Mouse (Mus musculus): ENCODE data around the gene Otud5. TPM values are rescaled to one million over a fixed set of nuclear protein-coding genes. Genes with fewer than 3 reads are reported as not detected.
A peak's percentile ranks its signal among the peaks of the same experiment; 100 is the strongest.
"Not testable (repeated sequence)": the region's sequence is repeated elsewhere in the genome, so short reads cannot be mapped to it uniquely, and the experiment has no call there.

Otud5 gene
- polyA plus RNA-seq, 1 experiment from 2014 or later: 36.9 TPM

DNA sequence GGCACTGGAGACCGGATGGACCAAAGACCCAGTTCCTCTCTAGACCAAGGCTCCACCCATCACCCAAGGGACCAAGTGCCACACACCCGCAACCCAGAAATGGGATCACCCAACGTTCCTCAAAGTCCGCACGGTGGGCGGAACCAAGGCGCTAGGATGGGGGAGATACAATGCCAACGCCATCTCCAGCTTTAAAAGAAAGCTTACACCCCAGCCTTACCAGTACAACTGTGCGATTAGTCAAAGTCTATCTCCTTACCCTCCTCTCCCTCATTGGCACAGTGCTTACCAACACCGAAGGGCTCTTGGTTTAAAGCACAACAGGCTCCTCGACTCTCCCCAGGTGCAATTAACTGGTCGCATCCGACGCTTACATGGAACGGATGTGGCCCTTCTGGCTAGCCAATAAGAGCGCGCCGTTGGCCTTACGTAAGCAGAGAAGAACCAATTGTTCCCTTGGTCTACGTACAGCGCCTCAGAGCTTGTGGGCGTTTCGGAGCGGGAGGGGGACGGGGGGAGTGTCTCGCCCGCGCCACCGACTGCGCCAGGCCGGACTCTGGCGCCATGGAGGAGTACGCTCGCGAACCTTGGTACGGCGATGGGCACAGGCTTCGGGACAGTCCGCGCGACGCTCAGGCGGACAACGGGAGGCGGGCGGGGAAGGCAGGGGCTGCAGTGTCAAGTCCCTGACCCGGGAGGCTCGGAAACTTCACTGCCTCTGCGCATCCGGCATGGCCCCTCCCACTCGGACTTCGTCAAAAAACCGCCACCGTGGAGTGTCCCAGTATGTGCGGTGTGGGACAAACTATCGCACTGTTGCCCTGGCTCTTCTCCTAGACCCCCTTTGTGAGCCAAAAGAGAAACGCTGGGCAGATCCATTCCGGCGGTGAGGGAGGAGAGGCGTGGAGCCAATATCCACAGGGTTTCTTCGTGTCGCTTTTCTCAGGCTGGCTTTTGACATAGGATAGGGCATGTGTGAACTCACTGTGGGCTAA is 58.0 kb downstream of the Otud5 start, which contains the start of the genes Pqbp1 and Timm17b:
Gene Pqbp1 (minus strand): TSS at position 390 of the 995 bp plus-strand sequence.
Gene Timm17b (plus strand): TSS at position 478 of the 995 bp plus-strand sequence.
- no peaks in the 10 kb centered on the region for H3K27me3 ChIP-seq (replicated peaks; ENCODE audit: control insufficient read depth, insufficient read depth, low read length)
- peak within 1 kb of the TSS; percentile 65 for H3K9ac ChIP-seq (ENCODE audit: low read length)
- peak within 1 kb of the TSS; percentile 52 for H3K4me3 ChIP-seq (ENCODE audit: low read depth, low read length)
- no peaks in the 10 kb centered on the region for H3K4me1 ChIP-seq (ENCODE audit: control insufficient read depth, insufficient read depth, low read length)
- ATAC-seq (peak; percentile 99), DNase-seq (ENCODE audit: low spot score) (peak; percentile 97)
- WGBS: 29% methylated on average over 62 of the region's 62 CpGs
- H3K36me3 ChIP-seq (ENCODE audit: control insufficient read depth, insufficient read depth, low read length): peaks cover 21% of the 10 kb centered on the region
- H3K9me3 ChIP-seq (replicated peaks; ENCODE audit: control insufficient read depth, low read length): no peaks in the 10 kb centered on the region
- peak within 1 kb of the TSS; percentile 56 for H3K4me2 ChIP-seq (ENCODE audit: low read length)
- H3K27ac ChIP-seq (ENCODE audit: low read depth, low read length): peak within 1 kb of the TSS; percentile 76

DNA sequence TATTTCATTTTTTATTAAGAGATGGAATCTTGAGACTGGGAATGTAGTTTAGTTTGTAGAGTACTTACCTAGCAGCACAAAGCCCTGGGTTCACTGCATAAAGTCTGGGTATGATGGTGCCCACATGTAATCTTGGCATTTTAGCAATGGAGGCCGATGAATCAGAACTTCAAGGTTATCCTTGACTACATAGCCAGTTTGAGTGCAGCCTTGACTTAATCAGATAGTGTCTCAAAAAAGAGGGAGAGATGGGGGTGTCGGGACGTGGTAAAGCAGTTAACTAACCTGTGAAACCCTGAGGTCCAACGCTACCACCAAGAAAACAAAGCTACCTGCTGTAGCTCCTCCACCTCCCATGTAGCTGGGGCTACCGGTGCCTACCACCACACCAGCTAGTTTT is 63.3 kb downstream of the Otud5 start:
- 95% methylated on average over 5 of the region's 5 CpGs for WGBS
- Histone ChIP-seq H3K9ac (ENCODE audit: low read length) (no peak overlapping the region), H3K4me2 (ENCODE audit: low read length) (no peak overlapping the region), H3K9me3 (replicated peaks; ENCODE audit: control insufficient read depth, low read length) (no peaks in the 10 kb centered on the region), H3K4me3 (ENCODE audit: low read depth, low read length) (no peak overlapping the region), H3K36me3 (ENCODE audit: control insufficient read depth, insufficient read depth, low read length) (0 out of 2 replicates have a peak, but pooled peaks cover 11% of the 10 kb centered on the region), H3K27me3 (replicated peaks; ENCODE audit: control insufficient read depth, insufficient read depth, low read length) (no peaks in the 10 kb centered on the region), H3K4me1 (ENCODE audit: control insufficient read depth, insufficient read depth, low read length) (no peaks in the 10 kb centered on the region), H3K27ac (ENCODE audit: low read depth, low read length) (no peak overlapping the region)
- DNase-seq (ENCODE audit: low spot score) (no peak), ATAC-seq (no peak)

GRCm38 (mm10) chrX:7907735-7908134 is 66.6 kb downstream of the Otud5 start, which contains the start of gene Gm10491:
Gm10491 (minus strand) TSS chrX:7907835.
- H3K36me3 ChIP-seq (ENCODE audit: control insufficient read depth, insufficient read depth, low read length): 0 out of 2 replicates have a peak, but pooled peaks cover 11% of the 10 kb centered on the region
- ATAC-seq (no peak), DNase-seq (ENCODE audit: low spot score) (no peak)
- no peak within 1 kb of the TSS for H3K4me3 ChIP-seq (ENCODE audit: low read depth, low read length)
- H3K4me1 ChIP-seq (ENCODE audit: control insufficient read depth, insufficient read depth, low read length): no peaks in the 10 kb centered on the region
- WGBS: 80% methylated on average over 5 of the region's 5 CpGs
- no peaks in the 10 kb centered on the region for H3K9me3 ChIP-seq (replicated peaks; ENCODE audit: control insufficient read depth, low read length)
- no peak within 1 kb of the TSS for H3K4me2 ChIP-seq (ENCODE audit: low read length)
- no peak within 1 kb of the TSS for H3K27ac ChIP-seq (ENCODE audit: low read depth, low read length)
- no peak within 1 kb of the TSS for H3K9ac ChIP-seq (ENCODE audit: low read length)
- no peaks in the 10 kb centered on the region for H3K27me3 ChIP-seq (replicated peaks; ENCODE audit: control insufficient read depth, insufficient read depth, low read length)

- not testable (repeated sequence) for H3K4me3 ChIP-seq (ENCODE audit: low read depth, low read length); H3K9ac ChIP-seq (ENCODE audit: low read length); DNase-seq (ENCODE audit: low spot score); H3K36me3 ChIP-seq (ENCODE audit: control insufficient read depth, insufficient read depth, low read length); H3K9me3 ChIP-seq (replicated peaks; ENCODE audit: control insufficient read depth, low read length); H3K27ac ChIP-seq (ENCODE audit: low read depth, low read length); ATAC-seq; H3K4me1 ChIP-seq (ENCODE audit: control insufficient read depth, insufficient read depth, low read length); H3K27me3 ChIP-seq (replicated peaks; ENCODE audit: control insufficient read depth, insufficient read depth, low read length); H3K4me2 ChIP-seq (ENCODE audit: low read length)
- WGBS: 85% methylated on average over 4 of the region's 4 CpGs
Observed at GRCm38 (mm10) chrX:7909242-7909641, 68.1 kb downstream of the Otud5 start, which contains the start of gene Gm10490. Gm10490 (plus strand) TSS chrX:7909542.

DNA sequence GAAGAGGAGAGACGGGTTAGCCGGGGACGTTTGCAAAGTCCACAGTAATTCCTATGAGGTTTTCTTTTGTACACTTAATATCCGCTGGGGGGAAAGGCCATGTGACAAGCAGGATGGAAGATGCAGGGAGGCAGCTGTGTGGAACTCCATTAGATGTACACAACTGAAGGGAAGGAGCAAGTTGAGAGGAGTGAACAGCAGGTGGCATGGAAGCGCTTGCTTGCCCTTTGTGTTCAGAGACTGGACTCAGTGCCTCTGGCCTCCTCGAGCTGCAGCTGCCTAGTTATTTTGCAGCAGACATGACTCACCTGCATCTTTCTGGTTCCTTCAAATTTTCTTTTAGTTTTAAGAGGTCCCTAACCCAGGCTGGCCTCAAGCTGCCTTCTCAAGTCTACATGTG is 69.3 kb downstream of the Otud5 start:
- Histone ChIP-seq H3K27me3 (replicated peaks; ENCODE audit: control insufficient read depth, insufficient read depth, low read length) (no peaks in the 10 kb centered on the region), H3K9ac (ENCODE audit: low read length) (no peak overlapping the region), H3K27ac (ENCODE audit: low read depth, low read length) (no peak overlapping the region), H3K4me1 (ENCODE audit: control insufficient read depth, insufficient read depth, low read length) (no peaks in the 10 kb centered on the region), H3K4me2 (ENCODE audit: low read length) (no peak overlapping the region), H3K36me3 (ENCODE audit: control insufficient read depth, insufficient read depth, low read length) (0 out of 2 replicates have a peak, but pooled peaks cover 5% of the 10 kb centered on the region), H3K4me3 (ENCODE audit: low read depth, low read length) (no peak overlapping the region), H3K9me3 (replicated peaks; ENCODE audit: control insufficient read depth, low read length) (no peaks in the 10 kb centered on the region)
- ATAC-seq (no peak), DNase-seq (ENCODE audit: low spot score) (peak; percentile 11)
- 48% methylated on average over 6 of the region's 6 CpGs for WGBS

DNA sequence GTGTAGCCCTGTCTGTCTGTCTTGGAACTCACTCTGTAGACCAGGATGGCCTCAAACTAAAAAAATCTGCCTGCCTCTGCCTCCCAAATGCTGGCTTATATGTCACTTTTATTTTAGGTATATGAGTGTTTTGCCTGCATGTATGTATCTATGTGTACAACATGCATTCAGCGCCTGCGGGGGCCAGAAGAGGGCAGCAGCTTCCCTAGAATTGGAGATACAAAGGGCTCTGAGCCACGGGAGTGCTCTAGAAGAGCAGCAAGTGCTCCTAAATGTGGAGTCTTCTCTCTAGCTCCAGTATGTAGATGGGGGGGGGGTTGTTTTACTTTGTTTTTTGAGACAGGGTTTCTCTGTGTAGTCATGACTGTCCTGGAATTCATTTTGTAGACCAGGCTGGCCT is 74.5 kb downstream of the Otud5 start:
- H3K4me1 ChIP-seq (ENCODE audit: control insufficient read depth, insufficient read depth, low read length); H3K27me3 ChIP-seq (replicated peaks; ENCODE audit: control insufficient read depth, insufficient read depth, low read length); H3K9ac ChIP-seq (ENCODE audit: low read length); H3K9me3 ChIP-seq (replicated peaks; ENCODE audit: control insufficient read depth, low read length); H3K36me3 ChIP-seq (ENCODE audit: control insufficient read depth, insufficient read depth, low read length); H3K4me3 ChIP-seq (ENCODE audit: low read depth, low read length); H3K27ac ChIP-seq (ENCODE audit: low read depth, low read length); H3K4me2 ChIP-seq (ENCODE audit: low read length); ATAC-seq: not testable (repeated sequence)
- 28% methylated on average over 3 of the region's 3 CpGs for WGBS
- DNase-seq (ENCODE audit: low spot score): peak; percentile 14

DNA sequence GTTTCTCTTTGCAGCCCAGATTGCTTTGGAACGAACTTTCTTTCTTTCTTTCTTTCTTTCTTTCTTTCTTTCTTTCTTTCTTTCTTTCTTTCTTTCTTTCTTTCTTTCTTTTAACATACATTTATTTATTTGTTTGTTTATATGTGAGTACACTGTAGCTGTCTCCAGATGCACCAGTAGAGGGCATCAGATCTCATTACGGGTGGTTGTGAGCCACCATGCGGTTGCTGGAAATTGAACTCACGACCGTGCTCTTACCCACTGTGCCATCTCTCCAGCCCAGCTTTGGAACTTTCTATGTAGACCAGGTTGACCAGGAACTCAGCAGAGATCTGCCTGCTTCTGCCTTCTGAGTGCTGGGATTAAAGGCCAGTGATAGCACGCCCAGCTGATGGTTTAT is 76.8 kb downstream of the Otud5 start:
- ATAC-seq; H3K9ac ChIP-seq (ENCODE audit: low read length); H3K27ac ChIP-seq (ENCODE audit: low read depth, low read length); DNase-seq (ENCODE audit: low spot score); H3K36me3 ChIP-seq (ENCODE audit: control insufficient read depth, insufficient read depth, low read length); H3K27me3 ChIP-seq (replicated peaks; ENCODE audit: control insufficient read depth, insufficient read depth, low read length); H3K4me1 ChIP-seq (ENCODE audit: control insufficient read depth, insufficient read depth, low read length); H3K9me3 ChIP-seq (replicated peaks; ENCODE audit: control insufficient read depth, low read length); H3K4me3 ChIP-seq (ENCODE audit: low read depth, low read length); H3K4me2 ChIP-seq (ENCODE audit: low read length): not testable (repeated sequence)
- whole genome bisulfite sequencing: 77% methylated on average over 6 of the region's 6 CpGs

- Histone ChIP-seq H3K4me1 (ENCODE audit: control insufficient read depth, insufficient read depth, low read length) (no peaks in the 10 kb centered on the region), H3K27ac (ENCODE audit: low read depth, low read length) (peak within 1 kb of the TSS; percentile 68), H3K9ac (ENCODE audit: low read length) (peak within 1 kb of the TSS; percentile 67), H3K9me3 (replicated peaks; ENCODE audit: control insufficient read depth, low read length) (no peaks in the 10 kb centered on the region), H3K4me3 (ENCODE audit: low read depth, low read length) (peak within 1 kb of the TSS; percentile 39), H3K4me2 (ENCODE audit: low read length) (peak within 1 kb of the TSS; percentile 56), H3K36me3 (ENCODE audit: control insufficient read depth, insufficient read depth, low read length) (peaks cover 6% of the 10 kb centered on the region; the same call in 1 of the 2 replicates), H3K27me3 (replicated peaks; ENCODE audit: control insufficient read depth, insufficient read depth, low read length) (no peaks in the 10 kb centered on the region)
- ATAC-seq: peak; percentile 93
- WGBS: 28% methylated on average over 37 of the region's 40 CpGs
- DNase-seq (ENCODE audit: low spot score): peak; percentile 84
Observed at GRCm38 (mm10) chrX:7919601-7920383, 78.6 kb downstream of the Otud5 start, which contains the start of gene Pcsk1n. Pcsk1n (plus strand) TSS chrX:7919822.

Data from forebrain, embryonic 14.5 days (tissue).